Mouse (Mus musculus) neural tube, embryonic 14.5 days (tissue): ENCODE measurements at regions not wholly inside any gene's neighbourhood (a gene's known extent, or its start where the extent isn't known, plus 50 kb on each side); places are given as distances from the start of the nearest gene placed in this dataset.

Source experiments
- ATAC-seq: fragments of 200-750 bp; cut with Nextera tagmentation; 2 replicates; pipeline ENCODE4 v1.8.0; 2017; ENCODE audit warnings: low read depth, mild to moderate bottlenecking, moderate TSS enrichment, moderate library complexity
- H3K27ac ChIP-seq: fragments of 300-500 bp; sonication (generic); 2 replicates; pipeline ENCODE4 v1.5.1; 2014; ENCODE audit warnings: low read depth, mild to moderate bottlenecking, control low read depth, low read length, moderate library complexity, mixed read lengths
- H3K27me3 ChIP-seq: fragments of 300-500 bp; sonication (generic); 2 replicates; pipeline ENCODE4 v1.6.1; 2014; ENCODE audit warnings: low read length; ENCODE audit not compliant: control insufficient read depth, insufficient read depth
- H3K36me3 ChIP-seq: fragments of 300-500 bp; sonication (generic); 2 replicates; pipeline ENCODE4 v1.6.1; 2014; ENCODE audit warnings: low read length, mixed read lengths; ENCODE audit not compliant: control insufficient read depth, insufficient read depth
- H3K4me1 ChIP-seq: fragments of 300-500 bp; sonication (generic); 2 replicates; pipeline ENCODE4 v1.6.1; 2014; ENCODE audit warnings: low read length; ENCODE audit not compliant: control insufficient read depth, insufficient read depth
- H3K4me2 ChIP-seq: fragments of 300-500 bp; sonication (generic); 2 replicates; pipeline ENCODE4 v1.6.1; 2014; ENCODE audit warnings: mild to moderate bottlenecking, low read depth, low read length, control low read depth
- H3K4me3 ChIP-seq: fragments of 300-500 bp; sonication (generic); 2 replicates; pipeline ENCODE4 v1.5.1; 2014; ENCODE audit warnings: low read depth, low read length, control low read depth, mixed read lengths
- H3K9ac ChIP-seq: fragments of 300-500 bp; sonication (generic); replicated peaks from 2 replicates; pipeline ENCODE4 v1.6.1; 2014; ENCODE audit warnings: low read depth, mild to moderate bottlenecking, control low read depth, low read length, mixed read lengths
- H3K9me3 ChIP-seq: fragments of 300-500 bp; sonication (generic); 2 replicates; pipeline ENCODE4 v1.6.1; 2016; ENCODE audit warnings: low read length; ENCODE audit not compliant: control insufficient read depth
- WGBS: fragments of 180-500 bp; shearing (Covaris S2); extraction: QIAGEN DNeasy Blood & Tissue Kit; methylation state at CpG from one replicate; pipeline ENCODE4 v1.1.7; 2014; 5-methylcytosine and 5-hydroxymethylcytosine counted together

- Histone ChIP-seq H3K36me3 (no peaks in the 10 kb centered on the region), H3K4me1 (peaks cover 4% of the 10 kb centered on the region), H3K27me3 (no peaks in the 10 kb centered on the region), H3K9me3 (no peaks in the 10 kb centered on the region), H3K4me2 (no peak overlapping the region), H3K4me3 (no peak overlapping the region), H3K27ac (no peak overlapping the region), H3K9ac (no peak overlapping the region)
- ATAC-seq: no peak
- WGBS: 95% methylated on average over 8 of the region's 8 CpGs
These were observed 302.8 kb upstream of the Klf3 start for GRCm38 (mm10) chr5:64500413-64500812.

DNA sequence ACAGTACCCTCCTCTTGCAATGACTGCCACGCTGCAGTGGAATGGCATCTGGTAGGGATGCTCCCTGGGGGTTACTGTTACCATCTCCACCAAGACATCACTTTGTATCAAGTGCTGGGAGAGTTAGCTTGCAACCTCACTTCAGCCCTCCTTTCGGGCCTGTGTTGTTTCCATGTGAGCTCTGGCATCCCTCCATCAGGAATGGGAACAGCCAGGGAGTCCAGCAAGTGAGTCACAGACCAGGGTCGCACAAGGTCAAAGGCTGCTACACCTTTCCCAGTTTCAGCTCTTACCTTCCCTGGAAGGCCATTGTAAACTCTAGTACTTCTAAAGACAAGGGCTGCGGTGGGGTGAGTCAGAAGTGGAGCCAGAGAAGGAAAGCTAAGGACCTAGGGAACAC lies 302.3 kb upstream of the Klf3 start:
- 85% methylated on average over 4 of the region's 4 CpGs for WGBS
- H3K4me2 ChIP-seq: no peak overlapping the region

DNA sequence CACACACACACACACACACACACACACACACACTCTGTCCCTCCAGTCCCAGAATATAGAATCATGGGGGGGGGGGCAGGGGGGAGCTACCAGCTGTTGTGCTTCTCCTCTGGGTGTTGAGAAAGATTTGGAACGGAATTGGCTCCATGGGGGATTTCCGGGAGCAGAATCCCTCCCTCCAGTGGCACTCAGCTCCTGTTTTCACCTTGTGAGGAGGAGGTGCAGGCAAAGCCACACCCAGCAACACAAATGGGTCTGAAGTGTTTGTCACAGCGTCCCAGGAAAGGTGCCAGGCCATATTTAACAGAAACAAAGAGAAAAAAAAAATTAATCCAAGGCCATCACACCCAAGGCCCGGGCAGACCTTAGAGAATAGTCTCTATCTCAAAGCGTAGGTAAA lies 301.4 kb upstream of the Klf3 start:
- Histone ChIP-seq H3K4me2 (no peak overlapping the region), H3K4me1 (peaks cover 10% of the 10 kb centered on the region), H3K9me3 (no peaks in the 10 kb centered on the region), H3K36me3 (no peaks in the 10 kb centered on the region), H3K27me3 (no peaks in the 10 kb centered on the region), H3K4me3 (no peak overlapping the region), H3K27ac (no peak overlapping the region), H3K9ac (no peak overlapping the region)
- WGBS: 75% methylated on average over 5 of the region's 5 CpGs
- ATAC-seq: no peak

More for the DNA sequence above, 302.3 kb upstream of the Klf3 start:
- no peak for ATAC-seq
- Histone ChIP-seq H3K27ac (no peak overlapping the region), H3K9me3 (no peaks in the 10 kb centered on the region), H3K9ac (no peak overlapping the region), H3K36me3 (no peaks in the 10 kb centered on the region), H3K4me3 (no peak overlapping the region), H3K4me1 (peaks cover 9% of the 10 kb centered on the region), H3K27me3 (no peaks in the 10 kb centered on the region)

- H3K9me3 ChIP-seq: no peaks in the 10 kb centered on the region
- H3K9ac ChIP-seq: no peak overlapping the region
- WGBS: 37% methylated on average over 4 of the region's 4 CpGs
- no peak overlapping the region for H3K4me2 ChIP-seq
- H3K4me1 ChIP-seq: peaks cover 10% of the 10 kb centered on the region
- no peaks in the 10 kb centered on the region for H3K36me3 ChIP-seq
- no peak overlapping the region for H3K4me3 ChIP-seq
- ATAC-seq: no peak
- H3K27me3 ChIP-seq: no peaks in the 10 kb centered on the region
- no peak overlapping the region for H3K27ac ChIP-seq
These were observed 299.7 kb upstream of the Klf3 start for GRCm38 (mm10) chr5:64503514-64503913.

- ATAC-seq: no peak
- 38% methylated on average over 6 of the region's 6 CpGs for WGBS
These were observed 298.7 kb upstream of the Klf3 start for GRCm38 (mm10) chr5:64504507-64504906.

DNA sequence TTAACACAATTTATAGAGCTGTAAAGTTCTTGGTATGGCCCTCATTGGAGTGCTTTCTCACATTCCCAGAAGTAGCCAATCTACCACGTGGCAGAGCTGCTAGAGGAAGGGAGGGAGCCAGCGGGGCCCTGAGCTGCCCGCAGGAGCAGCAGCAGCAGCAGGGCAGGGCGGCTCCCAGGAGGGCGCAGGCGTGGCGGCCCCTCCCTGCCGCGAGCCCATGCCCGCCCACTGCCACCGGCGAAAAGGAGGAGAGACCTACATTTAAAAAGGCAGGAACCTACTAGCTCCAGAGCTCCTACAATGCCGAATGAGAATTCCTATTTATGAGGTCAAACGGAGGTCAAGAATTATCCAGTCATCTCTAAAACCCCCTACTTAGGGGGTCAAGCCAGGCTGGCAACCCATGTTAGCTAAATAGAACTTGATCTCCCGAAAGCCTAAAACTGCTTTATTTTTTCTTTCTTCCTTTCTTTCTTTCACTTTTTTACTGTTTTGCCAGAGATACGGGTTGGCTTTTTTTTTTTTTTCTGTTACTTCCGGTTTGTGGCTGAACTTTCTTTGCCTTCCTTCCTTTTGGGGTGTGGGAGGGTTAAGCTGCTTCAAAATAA lies 297.9 kb upstream of the Klf3 start:
- peak overlapping the region; percentile 65 for H3K4me2 ChIP-seq
- peak; percentile 62; the same call in 1 of the 2 replicates for ATAC-seq
- no peaks in the 10 kb centered on the region for H3K36me3 ChIP-seq
- H3K9me3 ChIP-seq: no peaks in the 10 kb centered on the region
- H3K27ac ChIP-seq: no peak overlapping the region
- H3K27me3 ChIP-seq: no peaks in the 10 kb centered on the region
- no peak overlapping the region for H3K9ac ChIP-seq
- under 1% methylated on average over 17 of the region's 17 CpGs for WGBS
- peaks cover 10% of the 10 kb centered on the region for H3K4me1 ChIP-seq
- H3K4me3 ChIP-seq: peak overlapping the region; percentile 29

More at GRCm38 (mm10) chr5:64504507-64504906, 298.7 kb upstream of the Klf3 start:
- no peaks in the 10 kb centered on the region for H3K9me3 ChIP-seq
- H3K36me3 ChIP-seq: no peaks in the 10 kb centered on the region
- H3K4me2 ChIP-seq: no peak overlapping the region
- H3K27ac ChIP-seq: no peak overlapping the region
- no peaks in the 10 kb centered on the region for H3K27me3 ChIP-seq
- peaks cover 10% of the 10 kb centered on the region for H3K4me1 ChIP-seq
- H3K9ac ChIP-seq: no peak overlapping the region
- no peak overlapping the region for H3K4me3 ChIP-seq

- peak overlapping the region; percentile 29 for H3K4me3 ChIP-seq
- no peaks in the 10 kb centered on the region for H3K36me3 ChIP-seq
- ATAC-seq: peak; percentile 77
- WGBS: 4% methylated on average over 15 of the region's 15 CpGs
- H3K27ac ChIP-seq: no peak overlapping the region
- peaks cover 10% of the 10 kb centered on the region for H3K4me1 ChIP-seq
- H3K27me3 ChIP-seq: no peaks in the 10 kb centered on the region
- H3K4me2 ChIP-seq: peak overlapping the region; percentile 65
- no peak overlapping the region for H3K9ac ChIP-seq
- no peaks in the 10 kb centered on the region for H3K9me3 ChIP-seq
These were observed 297.2 kb upstream of the Klf3 start for GRCm38 (mm10) chr5:64505835-64506600.

- Histone ChIP-seq H3K4me2 (no peak overlapping the region), H3K9me3 (no peaks in the 10 kb centered on the region), H3K9ac (no peak overlapping the region), H3K4me1 (peaks cover 10% of the 10 kb centered on the region), H3K27ac (no peak overlapping the region), H3K4me3 (no peak overlapping the region), H3K36me3 (no peaks in the 10 kb centered on the region), H3K27me3 (no peaks in the 10 kb centered on the region)
- 78% methylated on average over 2 of the region's 2 CpGs for WGBS
- ATAC-seq: no peak
These were observed 294.6 kb upstream of the Klf3 start for GRCm38 (mm10) chr5:64508565-64508964.

- no peaks in the 10 kb centered on the region for H3K27me3 ChIP-seq
- H3K4me1 ChIP-seq: no peaks in the 10 kb centered on the region
- H3K9me3 ChIP-seq: no peaks in the 10 kb centered on the region
- H3K4me3 ChIP-seq: no peak overlapping the region
- ATAC-seq: 0 out of 2 replicates have a peak, but pooled peaks have one; percentile 31
- no peak overlapping the region for H3K9ac ChIP-seq
- no peak overlapping the region for H3K27ac ChIP-seq
- no peaks in the 10 kb centered on the region for H3K36me3 ChIP-seq
- no peak overlapping the region for H3K4me2 ChIP-seq
- 77% methylated on average over 19 of the region's 20 CpGs for WGBS
These were observed 289.8 kb upstream of the Klf3 start for GRCm38 (mm10) chr5:64513155-64513945.
